Comparison of ENCODE assay signal across 32 mouse cellular contexts in the genomic region with DNA sequence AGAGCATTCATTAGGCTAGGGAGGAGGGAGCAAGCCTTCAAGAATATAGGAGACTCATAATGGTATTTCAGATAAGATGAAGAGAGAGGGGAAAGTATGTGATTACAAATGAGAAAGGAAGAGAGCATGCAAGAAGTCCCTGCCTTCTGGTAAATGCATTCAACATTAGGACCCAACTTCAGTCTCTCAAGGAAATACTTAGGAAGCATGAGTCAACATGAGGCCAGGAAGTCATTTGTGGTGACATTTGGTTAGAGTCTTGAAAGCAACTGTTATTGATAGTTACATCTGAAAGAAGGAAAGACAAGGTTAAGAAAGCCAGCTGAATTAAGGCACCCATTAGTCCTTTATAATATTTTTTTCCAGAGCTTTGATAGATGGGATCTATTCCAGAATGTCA. TPM values are rescaled to one million over a fixed set of nuclear protein-coding genes. Genes with fewer than 3 reads are reported as not detected.
A peak's percentile ranks its signal among the peaks of the same experiment; 100 is the strongest.
DNase-seq lines count a peak whose midpoint lies in the region; ATAC-seq and TF ChIP-seq lines count a peak whose summit lies in the region.
"Had no signal": no experiment of that assay in that cellular context is flagged by ENCODE, and none has a peak within 500 bp of the region (broad histone marks: within the 10 kb centered on the region; RNA-seq: fewer than 3 reads in every experiment).

No protein-coding gene starts in this region.

- intact Hi-C loops in left cerebral cortex, adult 2 months (cut with DNase I): loop anchor here (5.0 kb wide), 2 partner anchors 83 to 238 kb away; no protein-coding TSS in a partner anchor
- intact Hi-C loops in left cerebral cortex, postnatal 4 days (cut with DNase I): no loop called here

- H3K36me3 ChIP-seq in hindbrain, embryonic 15.5 days: no peaks in the 10 kb centered on the region
- no peaks in the 10 kb centered on the region for H3K36me3 ChIP-seq in hindbrain, embryonic 11.5 days (ENCODE audit: control insufficient read depth, insufficient read depth, low read length)
- no peaks in the 10 kb centered on the region for H3K36me3 ChIP-seq in midbrain, embryonic 16.5 days (ENCODE audit: control insufficient read depth, insufficient read depth, low read length)
- no peaks in the 10 kb centered on the region for H3K36me3 ChIP-seq in midbrain, embryonic 10.5 days
- H3K36me3 ChIP-seq: embryonic facial prominence, embryonic 10.5 days; embryonic facial prominence, embryonic 13.5 days; forebrain, embryonic 12.5 days; forebrain, embryonic 15.5 days; G1E; heart, embryonic 12.5 days; heart, embryonic 15.5 days; hindbrain, embryonic 10.5 days had no signal

- no peaks in the 10 kb centered on the region for H3K27me3 ChIP-seq in hindbrain, embryonic 15.5 days
- no peaks in the 10 kb centered on the region for H3K27me3 ChIP-seq in hindbrain, embryonic 11.5 days (ENCODE audit: control insufficient read depth, insufficient read depth, low read length)
- H3K27me3 ChIP-seq in midbrain, embryonic 16.5 days (ENCODE audit: control insufficient read depth, insufficient read depth, low read depth, low read length): no peaks in the 10 kb centered on the region
- H3K27me3 ChIP-seq in midbrain, embryonic 10.5 days (ENCODE audit: low read depth, poor library complexity, severe bottlenecking): no peaks in the 10 kb centered on the region
- H3K27me3 ChIP-seq: CH12.LX; embryonic facial prominence, embryonic 13.5 days; forebrain, embryonic 15.5 days; heart, embryonic 12.5 days; heart, embryonic 15.5 days had no signal

- no peak overlapping the region for H3K4me3 ChIP-seq in hindbrain, embryonic 15.5 days
- no peak overlapping the region for H3K4me3 ChIP-seq in hindbrain, embryonic 11.5 days (ENCODE audit: low read depth, low read length)
- H3K4me3 ChIP-seq in left cerebral cortex, adult 2 months: peak overlapping the region; percentile 9; the same call in 1 of the 2 replicates
- no peak overlapping the region for H3K4me3 ChIP-seq in midbrain, embryonic 16.5 days (ENCODE audit: low read depth, low read length)
- no peak overlapping the region for H3K4me3 ChIP-seq in midbrain, embryonic 10.5 days
- H3K4me3 ChIP-seq: embryonic facial prominence, embryonic 10.5 days; embryonic facial prominence, embryonic 13.5 days; erythroblast, embryonic 14.5 days; forebrain, embryonic 12.5 days; forebrain, embryonic 15.5 days; heart, embryonic 12.5 days; heart, embryonic 15.5 days; hindbrain, embryonic 10.5 days had no signal

- peak overlapping the region; percentile 0; the same call in 1 of the 2 replicates for H3K27ac ChIP-seq in hindbrain, embryonic 15.5 days (replicated peaks)
- no peak overlapping the region for H3K27ac ChIP-seq in hindbrain, embryonic 11.5 days (ENCODE audit: low read depth, low read length)
- H3K27ac ChIP-seq in left cerebral cortex, adult 2 months: peak overlapping the region; percentile 11; the same call in 1 of the 2 replicates
- no peak overlapping the region for H3K27ac ChIP-seq in midbrain, embryonic 16.5 days (ENCODE audit: low read length)
- no peak overlapping the region for H3K27ac ChIP-seq in midbrain, embryonic 10.5 days (replicated peaks)
- H3K27ac ChIP-seq: embryonic facial prominence, embryonic 10.5 days; embryonic facial prominence, embryonic 13.5 days; forebrain, embryonic 12.5 days; forebrain, embryonic 15.5 days; heart, embryonic 15.5 days; hindbrain, embryonic 10.5 days had no signal

- no peak overlapping the region for H3K9ac ChIP-seq in hindbrain, embryonic 15.5 days
- no peak overlapping the region for H3K9ac ChIP-seq in hindbrain, embryonic 11.5 days (ENCODE audit: low read depth, low read length)
- H3K9ac ChIP-seq in midbrain, embryonic 16.5 days (ENCODE audit: low read depth, low read length): no peak overlapping the region
- H3K9ac ChIP-seq: embryonic facial prominence, embryonic 13.5 days; forebrain, embryonic 12.5 days; forebrain, embryonic 15.5 days; heart, embryonic 12.5 days; heart, embryonic 15.5 days had no signal

- TF ChIP-seq CTCF in left cerebral cortex, adult 2 months (IDR thresholded peaks at IDR 0.05): no peak

- H3K9me3 ChIP-seq in hindbrain, embryonic 15.5 days: no peaks in the 10 kb centered on the region
- no peaks in the 10 kb centered on the region for H3K9me3 ChIP-seq in hindbrain, embryonic 11.5 days (ENCODE audit: control insufficient read depth, low read length)
- no peaks in the 10 kb centered on the region for H3K9me3 ChIP-seq in midbrain, embryonic 16.5 days (replicated peaks; ENCODE audit: control insufficient read depth, low read length, poor library complexity, severe bottlenecking)
- no peaks in the 10 kb centered on the region for H3K9me3 ChIP-seq in midbrain, embryonic 10.5 days (replicated peaks)
- H3K9me3 ChIP-seq: embryonic facial prominence, embryonic 10.5 days; embryonic facial prominence, embryonic 13.5 days; forebrain, embryonic 12.5 days; forebrain, embryonic 15.5 days; G1E; heart, embryonic 12.5 days; heart, embryonic 15.5 days; hindbrain, embryonic 10.5 days had no signal

- ATAC-seq in hindbrain, embryonic 15.5 days (ENCODE audit: low FRiP score, low read depth): no peak
- no peak for ATAC-seq in hindbrain, embryonic 11.5 days (ENCODE audit: low FRiP score)
- ATAC-seq in midbrain, embryonic 16.5 days: no peak
- ATAC-seq: forebrain, embryonic 15.5 days; Patski had no signal

- peaks cover 6% of the 10 kb centered on the region; the same call in 1 of the 2 replicates for H3K4me1 ChIP-seq in hindbrain, embryonic 15.5 days (replicated peaks)
- no peaks in the 10 kb centered on the region for H3K4me1 ChIP-seq in hindbrain, embryonic 11.5 days (replicated peaks; ENCODE audit: control insufficient read depth, insufficient read depth, low read length)
- H3K4me1 ChIP-seq in midbrain, embryonic 16.5 days (ENCODE audit: control insufficient read depth, insufficient read depth, low read length): no peaks in the 10 kb centered on the region; the same call in 1 of the 2 replicates
- no peaks in the 10 kb centered on the region for H3K4me1 ChIP-seq in midbrain, embryonic 10.5 days
- H3K4me1 ChIP-seq: embryonic facial prominence, embryonic 10.5 days; embryonic facial prominence, embryonic 13.5 days; forebrain, embryonic 12.5 days; heart, embryonic 12.5 days; heart, embryonic 15.5 days; hindbrain, embryonic 10.5 days had no signal

- no peak for DNase-seq in hindbrain, embryonic 11.5 days (ENCODE audit: low spot score)
- DNase-seq in left cerebral cortex, adult 2 months (ENCODE audit: extremely low spot score in 1 of 2, low spot score in 2 of 2): no peak
- DNase-seq in left cerebral cortex, postnatal 4 days: no peak
- no peak for DNase-seq in midbrain, embryonic 10.5 days (ENCODE audit: low spot score)
- DNase-seq in cerebellum, postnatal 14 days: no peak
- DNase-seq: adrenal gland, postnatal 10 days; adrenal gland, postnatal 36 days; B cell, adult 2 months; cerebellum, adult 18-20 months; cerebellum, adult 9-10 months; cerebellum, postnatal 25 days; embryo, embryonic 11 days; gastrocnemius, postnatal 25 days; heart, adult 18-20 months; heart, postnatal 10 days; heart, postnatal 36 days had no signal

- no peak overlapping the region for H3K4me2 ChIP-seq in hindbrain, embryonic 15.5 days
- no peak overlapping the region for H3K4me2 ChIP-seq in hindbrain, embryonic 11.5 days (replicated peaks; ENCODE audit: low read depth, low read length)
- 0 out of 2 replicates have a peak overlapping the region, but pooled peaks have one; percentile 9 for H3K4me2 ChIP-seq in midbrain, embryonic 16.5 days (ENCODE audit: low read length)
- H3K4me2 ChIP-seq: embryonic facial prominence, embryonic 13.5 days; forebrain, embryonic 12.5 days; forebrain, embryonic 15.5 days; heart, embryonic 12.5 days; heart, embryonic 15.5 days had no signal

RNA-seq across cellular contexts. Expression of a gene that starts 4.8 kb away (rescaled TPM):
- 3.3 and 4.3 TPM in 2 replicates for polyA plus RNA-seq in hindbrain, embryonic 15.5 days (2015; fragmentation: Nextera tagmentation; extraction: Ambion mirVana)
- polyA plus RNA-seq in hindbrain, embryonic 11.5 days (2014; fragmentation: Nextera tagmentation; extraction: Ambion mirVana): 0.51 TPM in 1 of 2 replicates, not detected in the other
- 10 to 100 TPM; 12.9 to 13.2 TPM for total RNA-seq in left cerebral cortex, adult 2 months (2021)
- total RNA-seq in left cerebral cortex, postnatal 4 days (2021): 1 to 10 TPM; 3.1 to 3.7 TPM
- 1.6 and 3.0 TPM in 2 replicates for polyA plus RNA-seq in midbrain, embryonic 16.5 days (2015; fragmentation: Nextera tagmentation; extraction: Ambion mirVana)
- 0.19 and 0.47 TPM in 2 replicates for polyA plus RNA-seq in midbrain, embryonic 10.5 days (2016; fragmentation: Nextera tagmentation; extraction: Ambion mirVana)
- total RNA-seq: adrenal gland, adult 18-20 months; adrenal gland, postnatal 36 days; CH12.LX; common myeloid progenitor, adult 5-6 weeks; gastrocnemius, adult 8-10 months; gastrocnemius, postnatal 25 days; heart, adult 18-20 months; heart, postnatal 10 days; heart, postnatal 36 days had no signal
- polyA plus RNA-seq: embryonic facial prominence, embryonic 10.5 days; erythroblast, embryonic 14.5 days; G1E; Patski had no signal

RNA-seq across cellular contexts. Expression of a gene that starts 39.2 kb away (rescaled TPM):
- 42.5 and 44.8 TPM in 2 replicates for polyA plus RNA-seq in hindbrain, embryonic 15.5 days (2015; fragmentation: Nextera tagmentation; extraction: Ambion mirVana)
- polyA plus RNA-seq in hindbrain, embryonic 11.5 days (2014; fragmentation: Nextera tagmentation; extraction: Ambion mirVana): 51.2 and 53.8 TPM in 2 replicates
- 100 to 1,000 TPM; 105 to 115 TPM for total RNA-seq in left cerebral cortex, adult 2 months (2021)
- 100 to 1,000 TPM in 1 of 2 experiments, 10 to 100 TPM in 1; 97.2 to 105 TPM for total RNA-seq in left cerebral cortex, postnatal 4 days (2021)
- polyA plus RNA-seq in midbrain, embryonic 16.5 days (2015; fragmentation: Nextera tagmentation; extraction: Ambion mirVana): 51.1 and 53.0 TPM in 2 replicates
- 36.4 and 42.1 TPM in 2 replicates for polyA plus RNA-seq in midbrain, embryonic 10.5 days (2016; fragmentation: Nextera tagmentation; extraction: Ambion mirVana)

Comparison
In these comparisons a context has a peak if more than half of its experiments do, and no peak if none do; other contexts are left out.
1. H3K27ac ChIP-seq: peak in hindbrain, embryonic 15.5 days (single experiment) and left cerebral cortex, adult 2 months (single experiment); none in hindbrain, embryonic 11.5 days (single experiment), midbrain, embryonic 16.5 days (single experiment) and midbrain, embryonic 10.5 days (single experiment).